Mouse (Mus musculus): ENCODE measurements around the gene Anxa5. TPM values are rescaled to one million over a fixed set of nuclear protein-coding genes. Genes with fewer than 3 reads are reported as not detected.

Anxa5 gene
- polyA plus RNA-seq, 1 experiment from 2014 or later, result 103 TPM

GRCm38 (mm10) chr3:36449292-36450165, 26.2 kb downstream of the Anxa5 start:
- no peak for DNase-seq (ENCODE audit: low spot score)
- Histone ChIP-seq H3K9me3 (ENCODE audit: control insufficient read depth, low read length) (no peaks in the 10 kb centered on the region), H3K9ac (ENCODE audit: low read depth, low read length) (no peak overlapping the region), H3K27ac (ENCODE audit: low read depth, low read length) (no peak overlapping the region), H3K27me3 (ENCODE audit: control insufficient read depth, insufficient read depth, low read length) (no peaks in the 10 kb centered on the region), H3K4me2 (replicated peaks; ENCODE audit: low read depth, low read length) (no peak overlapping the region), H3K4me3 (ENCODE audit: low read depth, low read length) (no peak overlapping the region), H3K4me1 (replicated peaks; ENCODE audit: control insufficient read depth, insufficient read depth, low read length) (no peaks in the 10 kb centered on the region), H3K36me3 (ENCODE audit: control insufficient read depth, insufficient read depth, low read length) (no peaks in the 10 kb centered on the region)
- no peak for ATAC-seq (ENCODE audit: low FRiP score)
- 30% methylated on average over 20 of the region's 20 CpGs for WGBS

- no peak overlapping the region for H3K4me2 ChIP-seq (replicated peaks; ENCODE audit: low read depth, low read length)
- H3K4me1 ChIP-seq (replicated peaks; ENCODE audit: control insufficient read depth, insufficient read depth, low read length), result no peaks in the 10 kb centered on the region
- no peaks in the 10 kb centered on the region for H3K9me3 ChIP-seq (ENCODE audit: control insufficient read depth, low read length)
- H3K4me3 ChIP-seq (ENCODE audit: low read depth, low read length), result no peak overlapping the region
- ATAC-seq (ENCODE audit: low FRiP score) (no peak), DNase-seq (ENCODE audit: low spot score) (no peak)
- WGBS, result 80% methylated on average over 6 of the region's 6 CpGs
- no peak overlapping the region for H3K9ac ChIP-seq (ENCODE audit: low read depth, low read length)
- H3K27me3 ChIP-seq (ENCODE audit: control insufficient read depth, insufficient read depth, low read length), result no peaks in the 10 kb centered on the region
- H3K36me3 ChIP-seq (ENCODE audit: control insufficient read depth, insufficient read depth, low read length), result no peaks in the 10 kb centered on the region
- no peak overlapping the region for H3K27ac ChIP-seq (ENCODE audit: low read depth, low read length)
Measured at GRCm38 (mm10) chr3:36446918-36447317, 28.8 kb downstream of the Anxa5 start.

- Histone ChIP-seq H3K36me3 (ENCODE audit: control insufficient read depth, insufficient read depth, low read length) (no peaks in the 10 kb centered on the region), H3K9me3 (ENCODE audit: control insufficient read depth, low read length) (no peaks in the 10 kb centered on the region), H3K4me1 (replicated peaks; ENCODE audit: control insufficient read depth, insufficient read depth, low read length) (no peaks in the 10 kb centered on the region), H3K4me3 (ENCODE audit: low read depth, low read length) (no peak overlapping the region), H3K4me2 (replicated peaks; ENCODE audit: low read depth, low read length) (no peak overlapping the region), H3K27me3 (ENCODE audit: control insufficient read depth, insufficient read depth, low read length) (no peaks in the 10 kb centered on the region), H3K27ac (ENCODE audit: low read depth, low read length) (no peak overlapping the region), H3K9ac (ENCODE audit: low read depth, low read length) (no peak overlapping the region)
- 87% methylated on average over 5 of the region's 5 CpGs for WGBS
- DNase-seq (ENCODE audit: low spot score) (no peak), ATAC-seq (ENCODE audit: low FRiP score) (no peak)
Measured at GRCm38 (mm10) chr3:36446506-36446905, 29.2 kb downstream of the Anxa5 start.

GRCm38 (mm10) chr3:36446041-36446440, 29.7 kb downstream of the Anxa5 start:
- Histone ChIP-seq H3K9ac (ENCODE audit: low read depth, low read length) (no peak overlapping the region), H3K27me3 (ENCODE audit: control insufficient read depth, insufficient read depth, low read length) (no peaks in the 10 kb centered on the region), H3K4me1 (replicated peaks; ENCODE audit: control insufficient read depth, insufficient read depth, low read length) (no peaks in the 10 kb centered on the region), H3K4me2 (replicated peaks; ENCODE audit: low read depth, low read length) (no peak overlapping the region), H3K27ac (ENCODE audit: low read depth, low read length) (no peak overlapping the region), H3K9me3 (ENCODE audit: control insufficient read depth, low read length) (no peaks in the 10 kb centered on the region), H3K36me3 (ENCODE audit: control insufficient read depth, insufficient read depth, low read length) (no peaks in the 10 kb centered on the region), H3K4me3 (ENCODE audit: low read depth, low read length) (no peak overlapping the region)
- ATAC-seq (ENCODE audit: low FRiP score), result no peak
- WGBS, result 92% methylated on average over 3 of the region's 3 CpGs
- no peak for DNase-seq (ENCODE audit: low spot score)

GRCm38 (mm10) chr3:36442426-36442825, 33.3 kb downstream of the Anxa5 start:
- H3K27ac ChIP-seq (ENCODE audit: low read depth, low read length), result no peak overlapping the region
- 2% methylated on average over 2 of the region's 2 CpGs for WGBS
- no peaks in the 10 kb centered on the region for H3K27me3 ChIP-seq (ENCODE audit: control insufficient read depth, insufficient read depth, low read length)
- no peaks in the 10 kb centered on the region for H3K4me1 ChIP-seq (replicated peaks; ENCODE audit: control insufficient read depth, insufficient read depth, low read length)
- no peak overlapping the region for H3K4me2 ChIP-seq (replicated peaks; ENCODE audit: low read depth, low read length)
- H3K36me3 ChIP-seq (ENCODE audit: control insufficient read depth, insufficient read depth, low read length), result no peaks in the 10 kb centered on the region
- peak; percentile 47; the same call in 1 of the 2 replicates for ATAC-seq (ENCODE audit: low FRiP score)
- no peak overlapping the region for H3K9ac ChIP-seq (ENCODE audit: low read depth, low read length)
- DNase-seq (ENCODE audit: low spot score), result peak; percentile 82
- no peaks in the 10 kb centered on the region for H3K9me3 ChIP-seq (ENCODE audit: control insufficient read depth, low read length)
- no peak overlapping the region for H3K4me3 ChIP-seq (ENCODE audit: low read depth, low read length)

- H3K36me3 ChIP-seq (ENCODE audit: control insufficient read depth, insufficient read depth, low read length), result no peaks in the 10 kb centered on the region
- H3K4me2 ChIP-seq (replicated peaks; ENCODE audit: low read depth, low read length), result no peak overlapping the region
- no peaks in the 10 kb centered on the region for H3K4me1 ChIP-seq (replicated peaks; ENCODE audit: control insufficient read depth, insufficient read depth, low read length)
- no peak overlapping the region for H3K27ac ChIP-seq (ENCODE audit: low read depth, low read length)
- H3K27me3 ChIP-seq (ENCODE audit: control insufficient read depth, insufficient read depth, low read length), result no peaks in the 10 kb centered on the region
- H3K9ac ChIP-seq (ENCODE audit: low read depth, low read length), result no peak overlapping the region
- H3K9me3 ChIP-seq (ENCODE audit: control insufficient read depth, low read length), result no peaks in the 10 kb centered on the region
- 67% methylated on average over 4 of the region's 4 CpGs for WGBS
- no peak for ATAC-seq (ENCODE audit: low FRiP score)
- H3K4me3 ChIP-seq (ENCODE audit: low read depth, low read length), result no peak overlapping the region
- no peak for DNase-seq (ENCODE audit: low spot score)
Measured at GRCm38 (mm10) chr3:36440280-36440679, 35.4 kb downstream of the Anxa5 start.

- Histone ChIP-seq H3K9ac (ENCODE audit: low read depth, low read length) (no peak overlapping the region), H3K27me3 (ENCODE audit: control insufficient read depth, insufficient read depth, low read length) (no peaks in the 10 kb centered on the region), H3K36me3 (ENCODE audit: control insufficient read depth, insufficient read depth, low read length) (no peaks in the 10 kb centered on the region), H3K4me1 (replicated peaks; ENCODE audit: control insufficient read depth, insufficient read depth, low read length) (no peaks in the 10 kb centered on the region), H3K27ac (ENCODE audit: low read depth, low read length) (no peak overlapping the region), H3K9me3 (ENCODE audit: control insufficient read depth, low read length) (no peaks in the 10 kb centered on the region), H3K4me3 (ENCODE audit: low read depth, low read length) (no peak overlapping the region), H3K4me2 (replicated peaks; ENCODE audit: low read depth, low read length) (no peak overlapping the region)
- ATAC-seq (ENCODE audit: low FRiP score), result no peak
- no peak for DNase-seq (ENCODE audit: low spot score)
- WGBS, result 84% methylated on average over 1 of the region's 1 CpGs
Measured at GRCm38 (mm10) chr3:36430360-36430759, 45.3 kb downstream of the Anxa5 start.

- Histone ChIP-seq H3K4me2 (replicated peaks; ENCODE audit: low read depth, low read length) (no peak overlapping the region), H3K4me1 (replicated peaks; ENCODE audit: control insufficient read depth, insufficient read depth, low read length) (no peaks in the 10 kb centered on the region), H3K27ac (ENCODE audit: low read depth, low read length) (no peak overlapping the region), H3K27me3 (ENCODE audit: control insufficient read depth, insufficient read depth, low read length) (no peaks in the 10 kb centered on the region), H3K4me3 (ENCODE audit: low read depth, low read length) (no peak overlapping the region), H3K36me3 (ENCODE audit: control insufficient read depth, insufficient read depth, low read length) (no peaks in the 10 kb centered on the region), H3K9me3 (ENCODE audit: control insufficient read depth, low read length) (no peaks in the 10 kb centered on the region), H3K9ac (ENCODE audit: low read depth, low read length) (no peak overlapping the region)
- ATAC-seq (ENCODE audit: low FRiP score) (no peak), DNase-seq (ENCODE audit: low spot score) (no peak)
- 93% methylated on average over 8 of the region's 8 CpGs for WGBS
Measured at GRCm38 (mm10) chr3:36427386-36427785, 48.3 kb downstream of the Anxa5 start.

GRCm38 (mm10) chr3:36409456-36409855, 66.2 kb downstream of the Anxa5 start:
- no peak overlapping the region for H3K4me2 ChIP-seq (replicated peaks; ENCODE audit: low read depth, low read length)
- DNase-seq (ENCODE audit: low spot score) (no peak), ATAC-seq (ENCODE audit: low FRiP score) (no peak)
- WGBS, result 89% methylated on average over 2 of the region's 2 CpGs
- no peaks in the 10 kb centered on the region for H3K27me3 ChIP-seq (ENCODE audit: control insufficient read depth, insufficient read depth, low read length)
- H3K4me3 ChIP-seq (ENCODE audit: low read depth, low read length), result no peak overlapping the region
- H3K9ac ChIP-seq (ENCODE audit: low read depth, low read length), result no peak overlapping the region
- no peak overlapping the region for H3K27ac ChIP-seq (ENCODE audit: low read depth, low read length)
- H3K4me1 ChIP-seq (replicated peaks; ENCODE audit: control insufficient read depth, insufficient read depth, low read length), result no peaks in the 10 kb centered on the region; the same call in 1 of the 2 replicates
- no peaks in the 10 kb centered on the region for H3K9me3 ChIP-seq (ENCODE audit: control insufficient read depth, low read length)
- H3K36me3 ChIP-seq (ENCODE audit: control insufficient read depth, insufficient read depth, low read length), result no peaks in the 10 kb centered on the region

Data from hindbrain, embryonic 11.5 days (tissue).